Mouse (Mus musculus) neural tube, embryonic 12.5 days (tissue): ENCODE measurements around the gene Gm9112. TPM values are rescaled to one million over a fixed set of nuclear protein-coding genes. Genes with fewer than 3 reads are reported as not detected.
A peak's percentile ranks its signal among the peaks of the same experiment; 100 is the strongest.
"Not testable (repeated sequence)": the region's sequence is repeated elsewhere in the genome, so short reads cannot be mapped to it uniquely, and the experiment has no call there.

Experiments
- ATAC-seq: fragments of 200-750 bp; cut with Nextera tagmentation; 2 replicates; pipeline ENCODE4 v1.8.0; 2017; ENCODE audit warnings: low read depth, mild to moderate bottlenecking, moderate TSS enrichment, moderate library complexity; ENCODE audit not compliant: low FRiP score
- H3K27ac ChIP-seq: fragments of 300-500 bp; sonication (generic); 2 replicates; pipeline ENCODE4 v1.5.1; 2016
- H3K27me3 ChIP-seq: fragments of 300-500 bp; sonication (generic); replicated peaks from 2 replicates; pipeline ENCODE4 v1.6.1; 2016; ENCODE audit warnings: mild to moderate bottlenecking
- H3K36me3 ChIP-seq: fragments of 300-500 bp; sonication (generic); 2 replicates; pipeline ENCODE4 v1.6.1; 2016; ENCODE audit warnings: mild to moderate bottlenecking
- H3K4me1 ChIP-seq: fragments of 300-500 bp; sonication (generic); 2 replicates; pipeline ENCODE4 v1.6.1; 2016
- H3K4me2 ChIP-seq: fragments of 300-500 bp; sonication (generic); replicated peaks from 2 replicates; pipeline ENCODE4 v1.6.1; 2016; ENCODE audit warnings: mild to moderate bottlenecking
- H3K4me3 ChIP-seq: fragments of 300-500 bp; sonication (generic); 2 replicates; pipeline ENCODE4 v1.5.1; 2016
- H3K9ac ChIP-seq: fragments of 300-500 bp; sonication (generic); 2 replicates; pipeline ENCODE4 v1.6.1; 2016; ENCODE audit warnings: mild to moderate bottlenecking
- H3K9me3 ChIP-seq: fragments of 300-500 bp; sonication (generic); 2 replicates; pipeline ENCODE4 v1.6.1; 2016; ENCODE audit warnings: mild to moderate bottlenecking
- whole genome bisulfite sequencing: fragments of 180-500 bp; shearing (Covaris S2); methylation state at CpG from one replicate; pipeline ENCODE4 v1.1.7; 2016; 5-methylcytosine and 5-hydroxymethylcytosine counted together
- polyA plus RNA-seq: library from polyadenylated mRNA; unstranded; fragments of >200 nt; fragmentation: Nextera tagmentation; extraction: Ambion mirVana; gene quantifications from 2 replicates; pipeline ENCODE4 v1.2.1, GENCODE M21; 2016

The Gm9112 gene
- not detected in 2 replicates for polyA plus RNA-seq

DNA sequence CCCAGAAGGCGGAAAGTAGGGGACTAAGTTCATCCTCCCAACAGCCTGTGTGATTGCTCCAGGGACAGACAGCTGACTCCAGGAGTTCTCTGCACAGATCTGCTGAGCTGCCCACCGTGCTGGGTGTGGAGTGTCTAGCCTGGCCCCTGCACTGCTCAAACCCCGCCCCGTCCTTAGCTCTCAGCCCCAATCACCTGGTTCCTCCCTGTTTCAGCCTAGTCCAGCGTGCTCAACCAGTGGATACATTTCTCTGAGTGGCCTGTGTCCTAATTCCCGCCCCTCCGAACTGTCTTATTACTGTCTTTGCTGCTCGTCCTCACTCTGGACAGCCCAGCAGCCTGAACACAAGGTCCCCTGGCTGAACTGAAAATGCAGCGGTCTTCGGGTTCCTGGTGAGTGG lies at the start of gene Gm9112, which contains the start of gene Dmrtc1b:
Gene Gm9112, minus strand, starts transcription at position 101 of the 400 bp plus-strand sequence.
Gene Dmrtc1b, plus strand, starts transcription at position 331 of the 400 bp plus-strand sequence.
- H3K9me3 ChIP-seq, H3K27me3 ChIP-seq, H3K36me3 ChIP-seq, H3K4me2 ChIP-seq, H3K9ac ChIP-seq, H3K4me3 ChIP-seq, H3K4me1 ChIP-seq, ATAC-seq, H3K27ac ChIP-seq: not testable (repeated sequence)
- 85% methylated on average over 10 of the region's 10 CpGs for WGBS

DNA sequence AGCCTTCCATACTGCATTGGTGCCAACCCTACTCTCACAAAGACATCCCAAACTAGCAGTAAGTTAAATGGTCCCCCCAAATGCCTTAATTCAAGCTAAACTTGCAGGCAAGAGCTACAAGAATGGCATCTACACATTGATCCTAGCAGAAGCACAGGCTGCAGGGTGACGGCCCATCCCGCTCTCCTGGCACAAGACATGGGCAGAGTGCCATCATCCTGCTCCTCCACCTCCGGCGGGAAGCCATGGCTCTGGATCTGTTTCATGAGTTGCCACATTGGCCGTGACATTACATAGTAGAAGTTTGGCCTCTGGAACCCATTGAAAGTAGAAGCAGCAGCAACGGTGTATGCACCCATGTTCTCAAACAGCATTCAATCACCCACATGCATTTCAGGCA lies 16.8 kb upstream of the Gm9112 start:
- not testable (repeated sequence) for H3K4me1 ChIP-seq, ATAC-seq, H3K4me2 ChIP-seq, H3K9me3 ChIP-seq, H3K4me3 ChIP-seq, H3K36me3 ChIP-seq, H3K27ac ChIP-seq, H3K27me3 ChIP-seq, H3K9ac ChIP-seq
- 95% methylated on average over 6 of the region's 6 CpGs for WGBS

DNA sequence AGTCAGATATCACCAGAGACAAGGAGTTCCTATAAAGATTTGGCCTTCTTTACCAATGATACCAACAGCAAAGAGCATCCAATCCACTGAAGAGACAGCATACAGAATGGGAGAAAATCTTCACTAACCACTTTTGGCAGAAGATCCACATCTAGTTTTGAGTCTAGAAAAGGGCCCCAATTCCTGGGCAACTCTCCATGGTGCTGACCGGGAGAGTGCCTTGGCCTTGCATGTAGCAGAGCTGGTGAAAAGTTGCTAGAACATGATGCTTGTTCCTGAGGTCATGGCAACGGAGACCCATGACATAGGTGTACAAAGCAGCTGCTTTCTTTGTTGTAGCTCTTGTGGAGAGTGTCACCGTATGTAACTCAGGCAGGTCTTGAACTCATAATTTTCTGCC lies 6.8 kb downstream of the Gm9112 start:
- H3K4me3 ChIP-seq, H3K27me3 ChIP-seq, H3K27ac ChIP-seq, H3K4me2 ChIP-seq, H3K36me3 ChIP-seq, ATAC-seq, H3K4me1 ChIP-seq, H3K9ac ChIP-seq, H3K9me3 ChIP-seq: not testable (repeated sequence)
- WGBS, result 78% methylated on average over 3 of the region's 3 CpGs

GRCm38 (mm10) chrX:102689252-102689651 lies 18.2 kb downstream of the Gm9112 start:
- H3K27ac ChIP-seq, H3K4me3 ChIP-seq, H3K9ac ChIP-seq, H3K9me3 ChIP-seq, H3K4me2 ChIP-seq, H3K27me3 ChIP-seq, H3K4me1 ChIP-seq, H3K36me3 ChIP-seq: not testable (repeated sequence)
- 0 out of 2 replicates have a peak, but pooled peaks have one; percentile 37 for ATAC-seq
- 29% methylated on average over 4 of the region's 4 CpGs for WGBS

DNA sequence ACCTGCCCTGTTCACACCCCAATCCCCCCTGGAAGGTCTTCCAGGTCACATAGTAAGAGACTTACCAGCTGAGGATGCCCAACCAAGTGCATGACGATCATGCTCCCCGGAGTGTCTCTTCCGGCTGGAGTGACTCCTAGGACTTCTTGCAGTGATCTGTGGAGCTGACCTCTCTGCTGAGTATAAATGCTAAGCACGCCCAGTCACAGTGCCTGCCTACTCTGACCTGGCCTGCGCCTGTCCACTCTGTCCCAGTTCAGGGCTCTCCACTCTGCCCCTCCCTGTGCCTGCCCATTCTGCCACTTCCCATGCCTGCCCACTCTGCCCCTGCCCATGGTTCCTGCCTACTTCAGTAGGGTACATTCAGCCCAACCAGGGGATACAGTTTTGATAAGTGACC lies 20.6 kb downstream of the Gm9112 start, which contains the start of gene Gm3880:
Gene Gm3880, minus strand, starts transcription at position 101 of the 400 bp plus-strand sequence.
- H3K4me2 ChIP-seq, H3K9ac ChIP-seq, H3K27me3 ChIP-seq, ATAC-seq, H3K27ac ChIP-seq, H3K36me3 ChIP-seq, H3K4me1 ChIP-seq, H3K4me3 ChIP-seq, H3K9me3 ChIP-seq: not testable (repeated sequence)
- WGBS, result 89% methylated on average over 5 of the region's 5 CpGs

DNA sequence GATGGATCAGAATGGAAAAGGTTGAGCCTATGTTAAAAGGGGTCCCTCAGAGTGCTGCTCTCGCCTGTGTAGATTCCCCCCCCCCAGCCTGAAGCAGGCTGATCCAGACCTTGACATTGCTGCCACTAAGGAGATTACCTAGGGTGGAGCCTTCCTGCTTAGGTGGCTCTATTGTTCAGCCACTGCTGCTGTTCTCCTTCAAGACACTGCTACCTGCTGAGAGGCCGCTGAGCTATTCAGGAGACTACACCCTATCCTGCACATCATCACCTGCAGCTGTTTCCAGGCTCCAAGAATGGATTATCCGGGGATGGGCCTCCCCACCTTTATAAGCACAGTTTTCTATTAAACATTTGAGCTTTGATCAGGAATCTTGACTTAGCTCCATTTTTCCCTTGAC lies 22.7 kb downstream of the Gm9112 start:
- not testable (repeated sequence) for H3K4me1 ChIP-seq, H3K36me3 ChIP-seq, ATAC-seq, H3K27me3 ChIP-seq, H3K9ac ChIP-seq, H3K9me3 ChIP-seq, H3K4me2 ChIP-seq, H3K4me3 ChIP-seq, H3K27ac ChIP-seq
- 59% methylated on average over 3 of the region's 3 CpGs for WGBS

DNA sequence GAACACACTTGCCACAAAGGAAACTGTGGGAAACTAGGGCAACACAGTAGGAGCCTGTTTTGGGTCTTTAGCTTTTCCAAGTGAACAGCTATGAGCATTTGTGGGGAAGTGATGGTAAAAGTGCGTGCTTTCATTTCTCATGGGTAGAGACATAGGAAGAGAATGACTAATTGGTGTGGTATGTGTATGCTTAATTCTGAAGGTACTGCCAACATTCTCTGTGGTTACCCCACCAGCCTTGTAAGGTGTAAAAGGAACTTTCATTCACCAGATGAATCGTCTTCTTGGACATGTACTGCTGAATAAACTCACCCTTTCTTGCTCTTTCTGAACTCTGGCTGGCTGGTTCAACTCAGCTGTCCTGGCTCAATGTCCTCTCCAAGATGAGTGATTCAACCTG lies 40.8 kb downstream of the Gm9112 start:
- no peak for ATAC-seq
- 75% methylated on average over 2 of the region's 2 CpGs for WGBS
- Histone ChIP-seq H3K4me1 (no peaks in the 10 kb centered on the region), H3K27ac (no peak overlapping the region), H3K4me3 (no peak overlapping the region), H3K36me3 (no peaks in the 10 kb centered on the region), H3K4me2 (no peak overlapping the region), H3K9ac (no peak overlapping the region), H3K9me3 (no peaks in the 10 kb centered on the region), H3K27me3 (no peaks in the 10 kb centered on the region)

DNA sequence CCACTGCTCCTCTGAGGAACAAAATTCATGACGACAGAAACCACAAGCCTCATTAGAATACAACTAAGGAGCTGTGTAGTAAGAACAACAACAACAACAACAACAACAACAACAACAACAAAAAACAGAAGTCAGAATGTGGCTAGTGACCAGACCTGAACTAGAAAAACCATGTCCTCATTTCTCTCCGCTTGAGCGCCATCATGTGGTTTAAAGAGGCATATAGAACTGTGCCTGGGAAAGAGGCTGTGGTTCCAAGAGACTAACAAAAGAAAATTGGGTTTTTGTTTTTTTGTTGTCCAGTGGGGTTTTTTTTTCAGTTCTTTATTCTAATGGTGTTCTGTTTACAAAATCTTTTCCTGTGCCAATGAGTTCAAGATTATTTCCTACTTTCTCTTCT lies 46.7 kb downstream of the Gm9112 start:
- 20% methylated on average over 3 of the region's 3 CpGs for WGBS
- Histone ChIP-seq H3K27me3 (no peaks in the 10 kb centered on the region), H3K4me1 (no peaks in the 10 kb centered on the region), H3K9me3 (no peaks in the 10 kb centered on the region), H3K9ac (no peak overlapping the region), H3K4me3 (no peak overlapping the region), H3K27ac (no peak overlapping the region), H3K36me3 (no peaks in the 10 kb centered on the region), H3K4me2 (no peak overlapping the region)
- no peak for ATAC-seq

Other genes starting within 250 kb of the Gm9112 start
- gene Hdac8, start 202.3 kb downstream of the Gm9112 start, polyA plus RNA-seq, result 6.4 and 7.0 TPM in 2 replicates
- gene Phka1, start 63.4 kb downstream of the Gm9112 start, polyA plus RNA-seq, result 7.6 and 7.7 TPM in 2 replicates
- not detected in 2 replicates for gene Gm3880, start 20.7 kb downstream of the Gm9112 start, polyA plus RNA-seq
- gene Dmrtc1b, start 230 bp upstream of the Gm9112 start, polyA plus RNA-seq, result not detected in 2 replicates
- not detected in 2 replicates for gene Dmrtc1c1, start 95.3 kb upstream of the Gm9112 start, polyA plus RNA-seq
- not detected in 2 replicates for gene Dmrtc1c2, start 147.0 kb upstream of the Gm9112 start, polyA plus RNA-seq
- gene 1700031F05Rik, start 160.3 kb upstream of the Gm9112 start, polyA plus RNA-seq, result not detected in 2 replicates
- gene Dmrtc1a, start 201.1 kb upstream of the Gm9112 start, polyA plus RNA-seq, result 0.64 and 0.96 TPM in 2 replicates
- gene 1700011M02Rik, start 201.3 kb upstream of the Gm9112 start, polyA plus RNA-seq, result not detected in 2 replicates
- not detected in 2 replicates for gene 1700018G05Rik, start 220.7 kb upstream of the Gm9112 start, polyA plus RNA-seq